Mouse (Mus musculus) forebrain, embryonic 16.5 days (tissue): ENCODE measurements around the gene Bcl2. TPM values are rescaled to one million over a fixed set of nuclear protein-coding genes. Genes with fewer than 3 reads are reported as not detected.
A peak's percentile ranks its signal among the peaks of the same experiment; 100 is the strongest.

ENCODE experiments used
- ATAC-seq: fragments of 200-750 bp; cut with Nextera tagmentation; 2 replicates; pipeline ENCODE4 v1.8.0; 2017; ENCODE audit warnings: mild to moderate bottlenecking, moderate library complexity
- H3K27ac ChIP-seq: fragments of 300-500 bp; sonication (generic); 2 replicates; pipeline ENCODE4 v1.5.1; 2014; ENCODE audit warnings: low read length, control low read depth
- H3K27me3 ChIP-seq: fragments of 300-500 bp; sonication (generic); replicated peaks from 2 replicates; pipeline ENCODE4 v1.6.1; 2014; ENCODE audit warnings: low read length; ENCODE audit not compliant: control insufficient read depth, insufficient read depth
- H3K36me3 ChIP-seq: fragments of 300-500 bp; sonication (generic); 2 replicates; pipeline ENCODE4 v1.6.1; 2014; ENCODE audit not compliant: control insufficient read depth, insufficient read depth
- H3K4me1 ChIP-seq: fragments of 300-500 bp; sonication (generic); replicated peaks from 2 replicates; pipeline ENCODE4 v1.6.1; 2014; ENCODE audit warnings: low read length; ENCODE audit not compliant: control insufficient read depth, insufficient read depth
- H3K4me2 ChIP-seq: fragments of 300-500 bp; sonication (generic); 2 replicates; pipeline ENCODE4 v1.6.1; 2014; ENCODE audit warnings: mild to moderate bottlenecking, low read length, control low read depth
- H3K4me3 ChIP-seq: fragments of 300-500 bp; sonication (generic); replicated peaks from 2 replicates; pipeline ENCODE4 v1.5.1; 2014; ENCODE audit warnings: mild to moderate bottlenecking, low read length, control low read depth
- H3K9ac ChIP-seq: fragments of 300-500 bp; sonication (generic); replicated peaks from 2 replicates; pipeline ENCODE4 v1.6.1; 2014; ENCODE audit warnings: low read depth, low read length, control low read depth
- H3K9me3 ChIP-seq: fragments of 300-500 bp; sonication (generic); 2 replicates; pipeline ENCODE4 v1.6.1; 2016; ENCODE audit warnings: low read length; ENCODE audit not compliant: control insufficient read depth
- WGBS: fragments of 180-500 bp; shearing (Covaris S2); extraction: QIAGEN DNeasy Blood & Tissue Kit; methylation state at CpG from one replicate; pipeline ENCODE4 v1.1.7; 2014; 5-methylcytosine and 5-hydroxymethylcytosine counted together
- polyA plus RNA-seq: library from polyadenylated mRNA; unstranded; fragments of >200 nt; fragmentation: Nextera tagmentation; extraction: Ambion mirVana; gene quantifications from 2 replicates; pipeline ENCODE4 v1.2.1, GENCODE M21; 2015

The Bcl2 gene
- polyA plus RNA-seq, 1 experiment from 2014 or later: 13.7 TPM

GRCm38 (mm10) chr1:106684546-106684945, 29.5 kb downstream of the Bcl2 start:
- Histone ChIP-seq H3K4me1 (peaks cover 2% of the 10 kb centered on the region; the same call in 1 of the 2 replicates), H3K9ac (no peak overlapping the region), H3K27ac (no peak overlapping the region), H3K4me2 (no peak overlapping the region), H3K4me3 (no peak overlapping the region), H3K36me3 (no peaks in the 10 kb centered on the region), H3K27me3 (no peaks in the 10 kb centered on the region), H3K9me3 (no peaks in the 10 kb centered on the region)
- no peak for ATAC-seq
- WGBS: 77% methylated on average over 3 of the region's 3 CpGs

DNA sequence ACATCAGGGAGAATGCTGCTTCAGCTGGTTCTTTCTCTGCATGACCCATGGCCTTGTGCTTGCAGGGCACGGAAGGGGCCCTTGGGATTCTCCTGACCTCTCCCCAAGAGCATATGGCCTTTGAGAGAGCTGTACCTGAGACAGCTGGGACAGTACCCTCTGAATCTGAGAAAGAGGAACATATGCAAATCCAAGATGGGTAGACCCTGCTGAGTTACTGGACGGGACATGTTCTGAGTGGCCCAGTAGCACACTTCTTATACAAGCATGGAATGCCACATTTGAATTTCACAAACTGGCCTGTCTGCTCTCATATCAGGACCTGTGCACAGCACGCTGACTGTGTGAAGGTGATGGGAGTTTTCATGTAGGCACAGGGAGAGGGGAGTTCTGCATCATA, 31.2 kb downstream of the Bcl2 start:
- no peak overlapping the region for H3K27ac ChIP-seq
- no peak overlapping the region for H3K9ac ChIP-seq
- H3K4me2 ChIP-seq: no peak overlapping the region
- no peak overlapping the region for H3K4me3 ChIP-seq
- H3K9me3 ChIP-seq: no peaks in the 10 kb centered on the region
- H3K36me3 ChIP-seq: no peaks in the 10 kb centered on the region
- no peaks in the 10 kb centered on the region for H3K27me3 ChIP-seq
- no peak for ATAC-seq
- 95% methylated on average over 3 of the region's 3 CpGs for WGBS
- peaks cover 2% of the 10 kb centered on the region; the same call in 1 of the 2 replicates for H3K4me1 ChIP-seq

DNA sequence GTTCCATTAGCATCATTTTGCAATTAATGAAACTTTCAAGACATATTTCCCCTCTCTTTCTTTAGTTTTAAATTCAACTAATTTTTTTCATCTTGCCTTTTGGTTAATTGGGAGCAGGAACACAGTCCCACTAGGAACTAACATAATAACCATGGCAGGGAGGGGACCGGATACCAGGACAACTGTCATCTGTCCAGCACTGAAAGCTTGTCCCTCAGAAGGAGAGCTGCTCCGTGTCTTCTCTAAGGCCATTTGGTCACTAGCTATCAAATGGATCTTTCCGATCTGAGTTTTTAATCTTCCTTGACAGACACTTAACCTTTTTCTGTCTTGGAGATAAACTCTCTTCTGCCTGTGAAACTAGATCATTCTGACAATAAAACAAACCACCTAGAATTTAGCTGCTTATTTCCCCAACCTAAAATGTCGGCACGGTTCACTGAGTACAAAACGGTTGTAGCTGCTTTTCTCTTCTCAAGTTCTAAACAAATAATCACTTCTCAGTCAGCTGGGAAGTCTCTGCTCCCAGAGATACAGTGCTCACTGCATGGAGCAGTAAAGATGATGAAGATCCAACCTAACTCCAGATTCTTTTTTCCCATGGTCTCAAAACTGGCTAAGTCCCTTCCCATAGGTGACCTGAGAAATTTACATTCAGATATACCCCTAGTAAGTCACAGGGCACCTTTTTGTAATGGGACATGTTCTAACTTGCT, 34.1 kb downstream of the Bcl2 start:
- 90% methylated on average over 6 of the region's 6 CpGs for WGBS
- no peaks in the 10 kb centered on the region for H3K36me3 ChIP-seq
- H3K4me3 ChIP-seq: no peak overlapping the region
- no peak for ATAC-seq
- H3K27me3 ChIP-seq: no peaks in the 10 kb centered on the region
- no peaks in the 10 kb centered on the region for H3K9me3 ChIP-seq
- H3K9ac ChIP-seq: no peak overlapping the region
- H3K4me1 ChIP-seq: no peaks in the 10 kb centered on the region
- no peak overlapping the region for H3K4me2 ChIP-seq
- H3K27ac ChIP-seq: no peak overlapping the region

DNA sequence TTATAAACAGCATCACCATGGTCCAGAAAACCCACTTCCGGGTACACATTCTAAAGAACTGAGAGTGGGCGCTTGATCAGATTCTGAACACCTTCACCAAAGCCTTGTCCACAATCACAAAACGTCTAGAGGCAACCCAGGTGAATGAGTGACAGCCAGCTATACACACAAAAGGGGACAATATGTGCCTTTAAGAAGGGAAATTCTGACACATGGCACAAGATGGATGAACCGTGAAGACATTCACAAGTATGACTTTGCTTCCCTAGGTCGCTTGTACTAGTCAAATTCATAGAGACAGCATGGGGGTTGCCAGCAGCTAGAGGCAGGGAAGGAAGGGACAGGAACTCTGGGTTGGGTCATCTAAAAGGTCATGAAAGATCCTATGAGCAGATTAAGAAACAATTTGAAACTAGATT, 36.0 kb downstream of the Bcl2 start:
- no peaks in the 10 kb centered on the region for H3K4me1 ChIP-seq
- H3K4me2 ChIP-seq: no peak overlapping the region
- no peak overlapping the region for H3K4me3 ChIP-seq
- no peaks in the 10 kb centered on the region for H3K9me3 ChIP-seq
- H3K36me3 ChIP-seq: no peaks in the 10 kb centered on the region
- H3K9ac ChIP-seq: no peak overlapping the region
- 84% methylated on average over 5 of the region's 5 CpGs for WGBS
- ATAC-seq: no peak
- H3K27me3 ChIP-seq: no peaks in the 10 kb centered on the region
- no peak overlapping the region for H3K27ac ChIP-seq

DNA sequence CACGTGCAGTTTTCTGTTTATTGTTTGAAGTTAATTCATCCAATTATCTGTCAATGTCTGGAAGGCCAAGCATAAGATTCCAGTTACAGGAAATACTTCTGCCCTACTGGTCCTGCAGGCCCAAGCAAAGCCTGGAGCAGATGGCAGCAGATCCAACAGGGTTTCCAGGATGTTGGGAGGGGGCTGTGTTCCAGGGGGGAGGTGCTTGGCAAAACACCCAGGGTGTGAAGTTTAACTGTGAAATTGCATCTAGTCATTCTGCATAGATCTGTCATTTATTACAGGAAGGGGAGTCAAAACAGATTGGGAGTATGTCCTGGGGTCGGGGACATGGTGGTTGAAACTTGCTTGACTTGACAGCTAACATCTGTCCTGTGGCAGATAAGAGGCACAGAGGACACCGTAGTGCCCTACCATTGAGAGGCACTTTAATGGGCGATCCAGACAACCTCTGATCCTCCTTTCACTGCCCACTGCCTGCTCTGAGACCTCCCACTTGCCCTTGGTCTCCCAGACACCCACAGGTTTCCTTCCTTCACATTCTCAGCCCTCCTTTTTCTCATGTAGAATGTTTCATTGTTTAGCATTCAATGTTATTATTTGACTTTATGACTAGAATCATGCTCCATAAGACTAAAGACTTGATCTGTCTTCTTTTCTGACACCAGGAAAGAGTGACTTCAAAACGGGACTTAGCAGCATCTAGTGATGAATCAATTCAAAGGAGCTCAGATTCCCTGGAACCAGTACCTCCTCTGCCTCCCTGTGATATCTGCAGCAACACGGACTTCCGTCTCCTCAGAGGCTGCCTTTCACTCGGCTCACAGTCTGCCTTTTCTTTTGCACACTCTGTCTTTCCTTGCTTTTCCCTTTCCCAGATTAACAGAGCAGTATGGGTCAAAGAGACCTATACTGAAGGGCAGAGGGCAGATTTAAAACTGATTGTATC, 47.7 kb downstream of the Bcl2 start:
- H3K4me2 ChIP-seq: no peak overlapping the region
- H3K36me3 ChIP-seq: no peaks in the 10 kb centered on the region
- ATAC-seq: peak; percentile 68
- WGBS: 65% methylated on average over 8 of the region's 8 CpGs
- no peak overlapping the region for H3K4me3 ChIP-seq
- H3K27ac ChIP-seq: no peak overlapping the region
- H3K9me3 ChIP-seq: no peaks in the 10 kb centered on the region
- no peak overlapping the region for H3K9ac ChIP-seq
- H3K27me3 ChIP-seq: no peaks in the 10 kb centered on the region
- H3K4me1 ChIP-seq: peaks cover 7% of the 10 kb centered on the region

DNA sequence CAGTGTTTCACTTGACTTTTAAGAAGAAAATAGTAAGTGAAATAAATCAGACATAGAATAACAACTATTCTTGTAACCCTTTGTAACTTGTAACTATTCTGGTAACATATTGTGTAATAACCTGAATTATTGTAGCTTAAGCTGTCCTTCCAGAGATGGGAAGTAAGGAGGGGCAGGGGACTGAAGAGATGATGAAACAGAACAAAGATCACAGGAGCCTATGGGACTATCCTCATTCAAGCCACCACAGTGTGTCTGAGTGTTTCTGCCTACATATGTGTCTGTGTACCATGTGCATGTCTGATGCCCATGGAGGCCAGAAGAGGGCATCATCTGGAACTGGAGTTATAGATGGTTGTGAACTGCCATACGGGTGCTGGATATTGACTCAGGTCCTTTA, 49.1 kb downstream of the Bcl2 start:
- Histone ChIP-seq H3K4me1 (peaks cover 7% of the 10 kb centered on the region), H3K4me2 (no peak overlapping the region), H3K9me3 (no peaks in the 10 kb centered on the region), H3K4me3 (no peak overlapping the region), H3K9ac (no peak overlapping the region), H3K36me3 (no peaks in the 10 kb centered on the region), H3K27me3 (no peaks in the 10 kb centered on the region), H3K27ac (no peak overlapping the region)
- no peak for ATAC-seq
- WGBS: 95% methylated on average over 1 of the region's 1 CpGs

DNA sequence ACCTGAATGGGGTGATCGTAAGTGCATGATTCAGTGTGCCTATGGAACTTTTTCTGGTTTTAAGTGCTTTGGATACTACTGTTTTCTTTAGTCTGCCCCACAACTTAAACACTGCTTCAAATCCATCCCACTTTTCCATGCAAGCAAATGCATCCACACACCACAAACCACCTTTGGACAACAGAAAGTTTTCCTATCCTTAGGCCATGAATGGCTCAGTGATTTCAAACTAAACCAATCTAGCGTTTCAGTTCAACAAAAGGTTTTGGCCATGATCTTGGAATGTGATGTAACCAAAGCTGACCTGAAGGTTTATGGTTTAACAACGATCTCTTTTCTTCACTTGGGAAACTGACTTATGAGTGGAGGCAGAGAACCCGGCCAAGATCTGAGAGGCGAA, 51.6 kb downstream of the Bcl2 start:
- Histone ChIP-seq H3K4me3 (no peak overlapping the region), H3K4me2 (no peak overlapping the region), H3K4me1 (peaks cover 7% of the 10 kb centered on the region), H3K9me3 (no peaks in the 10 kb centered on the region), H3K27ac (no peak overlapping the region), H3K27me3 (no peaks in the 10 kb centered on the region), H3K36me3 (no peaks in the 10 kb centered on the region), H3K9ac (no peak overlapping the region)
- WGBS: 90% methylated on average over 5 of the region's 5 CpGs
- no peak for ATAC-seq

GRCm38 (mm10) chr1:106658293-106658847, 55.7 kb downstream of the Bcl2 start:
- Histone ChIP-seq H3K27me3 (no peaks in the 10 kb centered on the region), H3K27ac (no peak overlapping the region), H3K36me3 (no peaks in the 10 kb centered on the region), H3K9ac (no peak overlapping the region), H3K9me3 (no peaks in the 10 kb centered on the region), H3K4me3 (no peak overlapping the region), H3K4me1 (no peaks in the 10 kb centered on the region), H3K4me2 (no peak overlapping the region)
- WGBS: 89% methylated on average over 4 of the region's 5 CpGs
- ATAC-seq: no peak

DNA sequence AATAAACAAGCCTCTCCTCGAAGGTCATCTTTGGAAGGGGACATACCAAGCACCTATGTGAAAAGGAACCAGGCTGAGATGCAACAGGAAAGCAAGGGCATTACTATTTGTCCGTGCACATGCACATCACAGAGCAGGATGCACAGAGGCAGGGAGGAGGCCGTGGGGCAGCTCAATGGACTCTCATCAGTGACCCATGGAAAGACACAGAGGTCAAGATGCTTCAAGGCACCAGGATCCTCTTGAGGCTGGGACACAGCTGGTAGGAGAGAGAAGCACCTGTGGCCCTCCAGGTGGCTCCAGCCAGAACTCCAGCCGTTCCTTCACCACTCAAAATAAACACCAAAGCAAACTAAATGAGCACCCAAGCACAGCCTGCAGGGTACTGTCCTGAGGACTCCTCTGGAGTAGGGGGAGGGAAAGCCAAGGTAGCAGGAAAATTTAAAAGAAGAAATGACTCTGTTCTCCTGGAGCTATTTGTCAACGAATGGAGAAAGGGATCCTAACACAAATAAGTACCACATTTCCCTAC, 57.8 kb downstream of the Bcl2 start:
- ATAC-seq: no peak
- Histone ChIP-seq H3K4me1 (no peaks in the 10 kb centered on the region), H3K4me2 (no peak overlapping the region), H3K4me3 (no peak overlapping the region), H3K27me3 (no peaks in the 10 kb centered on the region), H3K9me3 (no peaks in the 10 kb centered on the region), H3K36me3 (no peaks in the 10 kb centered on the region), H3K9ac (no peak overlapping the region), H3K27ac (no peak overlapping the region)
- 82% methylated on average over 5 of the region's 5 CpGs for WGBS
